Mouse (Mus musculus): Measurements from ENCODE around the gene Arhgap4. TPM values are rescaled to one million over a fixed set of nuclear protein-coding genes. Genes with fewer than 3 reads are reported as not detected.

The Arhgap4 gene
- polyA plus RNA-seq, 1 experiment from 2014 or later = 2.4 TPM

DNA sequence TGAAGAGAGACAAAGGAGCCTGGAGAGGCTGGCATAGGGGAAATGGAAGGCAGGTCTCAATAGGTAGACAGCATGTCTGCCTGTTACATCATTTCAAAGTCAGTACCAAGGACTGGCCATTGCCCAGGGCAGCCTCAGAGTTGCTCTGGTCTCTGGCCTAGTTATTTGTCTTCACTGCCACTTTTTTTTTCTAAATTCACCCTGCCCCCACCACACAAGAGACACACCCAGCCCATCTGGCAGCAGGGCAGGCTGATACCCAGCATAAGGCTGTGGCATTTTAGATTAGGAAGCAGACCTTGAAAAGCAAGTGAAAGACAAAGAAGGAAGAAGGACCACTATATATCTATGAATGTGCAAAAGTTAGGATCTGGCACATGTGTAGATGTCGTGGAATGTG is 53.8 kb downstream of the Arhgap4 start:
- WGBS = 90% methylated on average over 1 of the region's 1 CpGs
- Histone ChIP-seq H3K36me3 (no peaks in the 10 kb centered on the region), H3K9me3 (replicated peaks) (no peaks in the 10 kb centered on the region), H3K27ac (no peak overlapping the region), H3K4me1 (0 out of 2 replicates have a peak, but pooled peaks cover 6% of the 10 kb centered on the region), H3K4me3 (no peak overlapping the region), H3K27me3 (ENCODE audit: low read depth, poor library complexity, severe bottlenecking) (peaks cover 34% of the 10 kb centered on the region; the same call in 1 of the 2 replicates)
- no peak for DNase-seq (ENCODE audit: low spot score)

DNA sequence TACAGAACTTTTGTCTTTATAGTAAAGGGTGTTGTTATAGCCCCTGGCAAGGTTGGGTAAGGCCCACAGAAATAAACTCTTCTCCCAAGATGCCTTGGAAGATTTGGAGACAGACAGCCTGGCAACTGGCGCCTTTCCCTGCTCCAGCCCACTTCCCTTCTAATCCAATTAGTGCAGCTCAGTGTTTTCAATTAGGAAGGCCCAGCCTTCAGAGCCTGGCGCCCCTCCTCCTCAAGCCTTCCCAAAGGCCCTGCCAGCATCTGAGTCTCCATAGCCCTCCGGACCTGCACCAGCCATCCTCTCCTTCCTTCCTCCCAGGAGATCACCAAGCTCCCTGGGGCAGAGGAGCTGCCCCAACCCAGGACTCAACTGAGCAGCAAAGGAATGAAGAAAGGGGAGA is 54.4 kb downstream of the Arhgap4 start:
- H3K36me3 ChIP-seq = no peaks in the 10 kb centered on the region
- no peaks in the 10 kb centered on the region for H3K9me3 ChIP-seq (replicated peaks)
- H3K4me1 ChIP-seq = 0 out of 2 replicates have a peak, but pooled peaks cover 6% of the 10 kb centered on the region
- peaks cover 33% of the 10 kb centered on the region for H3K27me3 ChIP-seq (ENCODE audit: low read depth, poor library complexity, severe bottlenecking)
- no peak for DNase-seq (ENCODE audit: low spot score)
- H3K4me3 ChIP-seq = no peak overlapping the region
- WGBS = 19% methylated on average over 3 of the region's 3 CpGs
- no peak overlapping the region for H3K27ac ChIP-seq

DNA sequence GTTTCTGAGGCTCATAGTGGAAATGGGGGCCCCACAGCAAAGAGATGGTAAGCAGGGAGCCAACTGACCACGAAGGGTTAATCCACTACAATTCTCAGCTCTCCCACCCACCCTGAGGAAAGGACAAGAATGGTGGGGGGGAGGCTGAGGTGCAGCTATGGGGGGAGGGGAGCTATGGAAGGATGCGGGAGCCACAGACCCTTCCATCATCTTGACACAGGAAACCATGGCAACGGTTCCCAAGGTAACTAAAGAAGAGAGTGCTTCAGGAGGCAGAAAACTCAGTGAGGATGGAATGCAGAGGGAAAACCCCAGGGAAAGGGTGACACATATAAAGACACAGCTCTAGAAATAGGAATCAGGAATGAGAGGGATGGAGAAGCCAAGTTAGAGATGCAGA is 57.0 kb downstream of the Arhgap4 start:
- Histone ChIP-seq H3K27ac (no peak overlapping the region), H3K9me3 (replicated peaks) (no peaks in the 10 kb centered on the region), H3K4me3 (no peak overlapping the region), H3K4me1 (0 out of 2 replicates have a peak, but pooled peaks cover 6% of the 10 kb centered on the region), H3K36me3 (no peaks in the 10 kb centered on the region), H3K27me3 (ENCODE audit: low read depth, poor library complexity, severe bottlenecking) (peaks cover 46% of the 10 kb centered on the region)
- 56% methylated on average over 3 of the region's 3 CpGs for WGBS
- no peak for DNase-seq (ENCODE audit: low spot score)

DNA sequence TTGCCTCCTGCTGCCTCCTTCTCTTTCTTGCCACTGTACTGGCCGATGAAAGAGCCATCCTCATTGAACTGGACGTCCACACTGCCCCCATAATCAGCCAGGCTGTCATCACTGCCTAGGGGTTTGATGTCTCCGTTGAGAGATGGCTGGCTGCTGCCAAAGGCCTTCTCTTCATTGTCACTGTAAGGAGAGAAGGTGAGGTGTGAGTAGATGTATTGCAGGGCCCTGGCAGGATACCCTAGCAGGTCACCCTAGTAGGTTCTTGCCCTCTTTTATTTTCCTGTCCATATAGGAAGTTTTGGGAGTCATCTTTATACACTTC is 66.6 kb downstream of the Arhgap4 start:
- Histone ChIP-seq H3K4me3 (no peak overlapping the region), H3K27ac (no peak overlapping the region), H3K27me3 (ENCODE audit: low read depth, poor library complexity, severe bottlenecking) (peaks cover 47% of the 10 kb centered on the region), H3K9me3 (replicated peaks) (no peaks in the 10 kb centered on the region), H3K4me1 (no peaks in the 10 kb centered on the region), H3K36me3 (no peaks in the 10 kb centered on the region)
- DNase-seq (ENCODE audit: low spot score) = no peak
- WGBS = 73% methylated on average over 3 of the region's 3 CpGs

DNA sequence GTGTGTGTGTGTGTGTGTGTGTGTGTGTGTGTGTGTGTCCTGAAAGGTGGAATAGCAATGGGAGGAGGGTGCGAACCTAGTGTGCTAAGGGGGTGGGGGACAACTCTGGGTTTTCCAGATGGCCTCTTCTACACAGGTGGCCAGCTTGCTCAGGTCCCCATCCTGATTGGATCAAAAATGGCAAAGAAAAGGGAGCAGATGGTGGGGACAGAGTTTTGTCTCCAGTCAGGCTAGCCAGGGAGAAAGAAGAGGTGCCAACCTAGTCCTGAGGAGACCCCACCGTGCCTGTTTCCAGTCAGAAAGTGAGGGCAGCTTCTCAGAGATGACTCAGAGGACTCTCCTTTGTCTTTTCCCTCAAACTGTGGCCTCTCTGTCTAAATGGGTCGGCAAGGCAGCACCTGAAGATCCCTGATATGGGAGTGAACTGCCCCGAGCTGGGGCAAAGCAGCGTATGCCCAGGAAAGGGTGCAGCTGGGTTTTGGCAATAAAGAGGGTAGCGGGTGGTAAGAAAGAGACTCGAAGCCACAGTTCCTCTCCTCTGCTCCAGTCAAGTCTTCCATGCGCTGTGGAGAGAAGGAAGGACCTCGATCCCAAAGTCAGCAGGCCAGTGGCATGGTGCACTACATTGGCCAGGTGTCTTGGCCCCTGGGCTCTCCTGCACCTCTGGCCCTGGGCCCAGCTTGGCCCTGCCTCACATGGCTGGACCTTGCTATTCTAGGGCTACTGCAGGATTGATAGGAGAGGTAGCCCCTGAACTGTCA is 67.2 kb downstream of the Arhgap4 start:
- H3K27ac ChIP-seq = no peak overlapping the region
- no peak overlapping the region for H3K4me3 ChIP-seq
- DNase-seq (ENCODE audit: low spot score) = no peak
- H3K36me3 ChIP-seq = no peaks in the 10 kb centered on the region
- H3K4me1 ChIP-seq = no peaks in the 10 kb centered on the region
- peaks cover 42% of the 10 kb centered on the region for H3K27me3 ChIP-seq (ENCODE audit: low read depth, poor library complexity, severe bottlenecking)
- WGBS = 82% methylated on average over 9 of the region's 9 CpGs
- H3K9me3 ChIP-seq (replicated peaks) = no peaks in the 10 kb centered on the region

Other genes starting within 250 kb of the Arhgap4 start
- 4.4 and 6.1 TPM in 2 replicates for gene Slc6a8, start 248.7 kb downstream of the Arhgap4 start, polyA plus RNA-seq (2016; fragmentation: Nextera tagmentation; extraction: Ambion mirVana)
- 159 and 174 TPM in 2 replicates for gene Bcap31, start 205.7 kb downstream of the Arhgap4 start, polyA plus RNA-seq (2016; fragmentation: Nextera tagmentation; extraction: Ambion mirVana)
- 9.2 and 12.7 TPM in 2 replicates for gene Abcd1, start 205.3 kb downstream of the Arhgap4 start, polyA plus RNA-seq (2016; fragmentation: Nextera tagmentation; extraction: Ambion mirVana)
- gene Plxnb3, start 164.8 kb downstream of the Arhgap4 start, polyA plus RNA-seq (2016; fragmentation: Nextera tagmentation; extraction: Ambion mirVana) = 0.04 TPM in 1 of 2 replicates, not detected in the other
- 1.1 and 1.6 TPM in 2 replicates for gene Srpk3, start 147.5 kb downstream of the Arhgap4 start, polyA plus RNA-seq (2016; fragmentation: Nextera tagmentation; extraction: Ambion mirVana)
- 178 and 190 TPM in 2 replicates for gene Idh3g, start 135.0 kb downstream of the Arhgap4 start, polyA plus RNA-seq (2016; fragmentation: Nextera tagmentation; extraction: Ambion mirVana)
- gene Ssr4, start 134.8 kb downstream of the Arhgap4 start, polyA plus RNA-seq (2016; fragmentation: Nextera tagmentation; extraction: Ambion mirVana) = 111 and 116 TPM in 2 replicates
- gene Pdzd4, start 96.9 kb downstream of the Arhgap4 start, polyA plus RNA-seq (2016; fragmentation: Nextera tagmentation; extraction: Ambion mirVana) = 0.40 and 0.61 TPM in 2 replicates
- gene Avpr2, start 29.8 kb downstream of the Arhgap4 start, polyA plus RNA-seq (2016; fragmentation: Nextera tagmentation; extraction: Ambion mirVana) = 0.10 TPM in 2 replicates
- 0.63 and 1.7 TPM in 2 replicates for gene L1cam, start 25.8 kb downstream of the Arhgap4 start, polyA plus RNA-seq (2016; fragmentation: Nextera tagmentation; extraction: Ambion mirVana)
- 180 and 205 TPM in 2 replicates for gene Naa10, start 74 bp upstream of the Arhgap4 start, polyA plus RNA-seq (2016; fragmentation: Nextera tagmentation; extraction: Ambion mirVana)
- gene Renbp, start 9.0 kb upstream of the Arhgap4 start, polyA plus RNA-seq (2016; fragmentation: Nextera tagmentation; extraction: Ambion mirVana) = 11.2 and 13.7 TPM in 2 replicates
- gene Hcfc1, start 44.5 kb upstream of the Arhgap4 start, polyA plus RNA-seq (2016; fragmentation: Nextera tagmentation; extraction: Ambion mirVana) = 87.7 and 88.4 TPM in 2 replicates
- 65.0 and 66.6 TPM in 2 replicates for gene Irak1, start 102.0 kb upstream of the Arhgap4 start, polyA plus RNA-seq (2016; fragmentation: Nextera tagmentation; extraction: Ambion mirVana)
- not detected in 2 replicates for gene Opn1mw, start 205.6 kb upstream of the Arhgap4 start, polyA plus RNA-seq (2016; fragmentation: Nextera tagmentation; extraction: Ambion mirVana)
- 13.8 and 14.0 TPM in 2 replicates for gene Mecp2, start 213.5 kb upstream of the Arhgap4 start, polyA plus RNA-seq (2016; fragmentation: Nextera tagmentation; extraction: Ambion mirVana)
- gene Tex28, start 246.0 kb upstream of the Arhgap4 start, polyA plus RNA-seq (2016; fragmentation: Nextera tagmentation; extraction: Ambion mirVana) = not detected in 2 replicates

Data from limb, embryonic 10.5 days (tissue).